Mouse (Mus musculus): ENCODE results near the gene Ncoa7. TPM values are rescaled to one million over a fixed set of nuclear protein-coding genes. Genes with fewer than 3 reads are reported as not detected.
"Not testable (repeated sequence)": the region's sequence is repeated elsewhere in the genome, so short reads cannot be mapped to it uniquely, and the experiment has no call there.

Ncoa7 gene
- polyA plus RNA-seq, 1 experiment: 5.4 TPM

GRCm38 (mm10) chr10:30660564-30661328 is 142.4 kb downstream of the Ncoa7 start:
- Histone ChIP-seq H3K27me3 (ENCODE audit: control insufficient read depth, insufficient read depth, low read length) (no peaks in the 10 kb centered on the region), H3K27ac (ENCODE audit: control insufficient read depth, insufficient read depth, low read depth, low read length) (no peak overlapping the region), H3K4me3 (ENCODE audit: control insufficient read depth, low read depth, low read length) (no peak overlapping the region), H3K4me1 (ENCODE audit: control insufficient read depth, insufficient read depth, low read length) (no peaks in the 10 kb centered on the region), H3K36me3 (ENCODE audit: control insufficient read depth, insufficient read depth, low read length) (no peaks in the 10 kb centered on the region)
- TF ChIP-seq CTCF (IDR thresholded peaks at IDR 0.05; ENCODE audit: control insufficient read depth, insufficient read depth, insufficient replicate concordance, low read depth, low read length) (no peak), POLR2A (IDR thresholded peaks at IDR 0.05; ENCODE audit: control insufficient read depth, low read depth, low read length) (no peak)

GRCm38 (mm10) chr10:30655655-30656054 is 147.5 kb downstream of the Ncoa7 start:
- Histone ChIP-seq H3K27ac (ENCODE audit: control insufficient read depth, insufficient read depth, low read depth, low read length) (no peak overlapping the region), H3K36me3 (ENCODE audit: control insufficient read depth, insufficient read depth, low read length) (no peaks in the 10 kb centered on the region), H3K4me1 (ENCODE audit: control insufficient read depth, insufficient read depth, low read length) (no peaks in the 10 kb centered on the region), H3K4me3 (ENCODE audit: control insufficient read depth, low read depth, low read length) (no peak overlapping the region), H3K27me3 (ENCODE audit: control insufficient read depth, insufficient read depth, low read length) (no peaks in the 10 kb centered on the region)
- no peak for TF ChIP-seq POLR2A (IDR thresholded peaks at IDR 0.05; ENCODE audit: control insufficient read depth, low read depth, low read length)
- no peak for TF ChIP-seq CTCF (IDR thresholded peaks at IDR 0.05; ENCODE audit: control insufficient read depth, insufficient read depth, insufficient replicate concordance, low read depth, low read length)

- TF ChIP-seq CTCF (IDR thresholded peaks at IDR 0.05; ENCODE audit: control insufficient read depth, insufficient read depth, insufficient replicate concordance, low read depth, low read length): no peak
- TF ChIP-seq POLR2A (IDR thresholded peaks at IDR 0.05; ENCODE audit: control insufficient read depth, low read depth, low read length): no peak
- Histone ChIP-seq H3K4me3 (ENCODE audit: control insufficient read depth, low read depth, low read length) (no peak overlapping the region), H3K4me1 (ENCODE audit: control insufficient read depth, insufficient read depth, low read length) (no peaks in the 10 kb centered on the region), H3K27me3 (ENCODE audit: control insufficient read depth, insufficient read depth, low read length) (no peaks in the 10 kb centered on the region), H3K27ac (ENCODE audit: control insufficient read depth, insufficient read depth, low read depth, low read length) (no peak overlapping the region), H3K36me3 (ENCODE audit: control insufficient read depth, insufficient read depth, low read length) (no peaks in the 10 kb centered on the region)
Measured at GRCm38 (mm10) chr10:30647681-30648080, 155.4 kb downstream of the Ncoa7 start.

GRCm38 (mm10) chr10:30638216-30638615 is 164.9 kb downstream of the Ncoa7 start:
- Histone ChIP-seq H3K36me3 (ENCODE audit: control insufficient read depth, insufficient read depth, low read length) (no peaks in the 10 kb centered on the region), H3K4me3 (ENCODE audit: control insufficient read depth, low read depth, low read length) (no peak overlapping the region), H3K4me1 (ENCODE audit: control insufficient read depth, insufficient read depth, low read length) (no peaks in the 10 kb centered on the region), H3K27me3 (ENCODE audit: control insufficient read depth, insufficient read depth, low read length) (no peaks in the 10 kb centered on the region), H3K27ac (ENCODE audit: control insufficient read depth, insufficient read depth, low read depth, low read length) (no peak overlapping the region)
- TF ChIP-seq CTCF (IDR thresholded peaks at IDR 0.05; ENCODE audit: control insufficient read depth, insufficient read depth, insufficient replicate concordance, low read depth, low read length) (no peak), POLR2A (IDR thresholded peaks at IDR 0.05; ENCODE audit: control insufficient read depth, low read depth, low read length) (no peak)

GRCm38 (mm10) chr10:30636474-30637154 is 166.5 kb downstream of the Ncoa7 start:
- H3K36me3 ChIP-seq (ENCODE audit: control insufficient read depth, insufficient read depth, low read length); H3K27ac ChIP-seq (ENCODE audit: control insufficient read depth, insufficient read depth, low read depth, low read length); H3K4me3 ChIP-seq (ENCODE audit: control insufficient read depth, low read depth, low read length); H3K27me3 ChIP-seq (ENCODE audit: control insufficient read depth, insufficient read depth, low read length); H3K4me1 ChIP-seq (ENCODE audit: control insufficient read depth, insufficient read depth, low read length): not testable (repeated sequence)

- H3K27me3 ChIP-seq (ENCODE audit: control insufficient read depth, insufficient read depth, low read length): no peaks in the 10 kb centered on the region
- H3K36me3 ChIP-seq (ENCODE audit: control insufficient read depth, insufficient read depth, low read length): no peaks in the 10 kb centered on the region
- H3K27ac ChIP-seq (ENCODE audit: control insufficient read depth, insufficient read depth, low read depth, low read length): no peak overlapping the region
- no peak overlapping the region for H3K4me3 ChIP-seq (ENCODE audit: control insufficient read depth, low read depth, low read length)
- no peaks in the 10 kb centered on the region for H3K4me1 ChIP-seq (ENCODE audit: control insufficient read depth, insufficient read depth, low read length)
- no peak for TF ChIP-seq CTCF (IDR thresholded peaks at IDR 0.05; ENCODE audit: control insufficient read depth, insufficient read depth, insufficient replicate concordance, low read depth, low read length)
Measured at GRCm38 (mm10) chr10:30632718-30633117, 170.4 kb downstream of the Ncoa7 start.

- Histone ChIP-seq H3K4me3 (ENCODE audit: control insufficient read depth, low read depth, low read length) (no peak overlapping the region), H3K36me3 (ENCODE audit: control insufficient read depth, insufficient read depth, low read length) (no peaks in the 10 kb centered on the region), H3K27me3 (ENCODE audit: control insufficient read depth, insufficient read depth, low read length) (no peaks in the 10 kb centered on the region), H3K27ac (ENCODE audit: control insufficient read depth, insufficient read depth, low read depth, low read length) (no peak overlapping the region), H3K4me1 (ENCODE audit: control insufficient read depth, insufficient read depth, low read length) (no peaks in the 10 kb centered on the region)
- TF ChIP-seq POLR2A (IDR thresholded peaks at IDR 0.05; ENCODE audit: control insufficient read depth, low read depth, low read length) (no peak), CTCF (IDR thresholded peaks at IDR 0.05; ENCODE audit: control insufficient read depth, insufficient read depth, insufficient replicate concordance, low read depth, low read length) (no peak)
Measured at GRCm38 (mm10) chr10:30629977-30630376, 173.1 kb downstream of the Ncoa7 start.

All from testis, adult 2 months (tissue).